Mouse (Mus musculus) fibroblast of lung, adult 2 months (primary cell): ENCODE measurements around the gene Edf1.

Experiments used
- DNase-seq: peaks from one replicate; pipeline ENCODE4 v3.0.0-alpha.2; 2011; ENCODE audit warnings: low read depth

The Edf1 gene

GRCm38 (mm10) chr2:25561946-25562345, 4.3 kb downstream of the Edf1 start:
- DNase-seq = no peak

- DNase-seq = no peak
These were observed 8.1 kb downstream of the Edf1 start for GRCm38 (mm10) chr2:25565741-25566140.

GRCm38 (mm10) chr2:25566558-25566957, 8.9 kb downstream of the Edf1 start:
- DNase-seq = no peak

- DNase-seq = no peak
These were observed 10.9 kb downstream of the Edf1 start for GRCm38 (mm10) chr2:25568473-25569019.

DNA sequence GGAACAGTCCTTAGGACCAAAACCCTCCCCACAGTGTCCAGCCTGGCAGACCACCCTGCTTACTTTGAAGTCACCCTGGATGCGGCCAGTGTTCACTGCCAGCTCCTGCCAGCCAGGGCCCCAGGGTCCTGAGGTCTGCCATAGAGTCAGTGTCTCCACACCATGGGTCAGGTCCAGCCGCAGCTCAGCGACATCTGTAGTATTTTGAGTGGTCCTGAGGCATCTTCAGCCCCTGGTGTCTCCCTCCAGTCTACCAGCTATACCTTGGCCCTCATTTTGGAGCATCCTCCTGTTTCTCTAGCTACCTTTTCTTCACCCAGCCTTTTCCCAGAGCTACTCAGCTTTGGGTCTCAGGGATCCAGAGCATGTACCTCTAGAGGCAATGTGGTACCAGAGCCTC, 11.7 kb downstream of the Edf1 start:
- no peak for DNase-seq

GRCm38 (mm10) chr2:25571221-25571620, 13.6 kb downstream of the Edf1 start:
- DNase-seq = no peak

DNA sequence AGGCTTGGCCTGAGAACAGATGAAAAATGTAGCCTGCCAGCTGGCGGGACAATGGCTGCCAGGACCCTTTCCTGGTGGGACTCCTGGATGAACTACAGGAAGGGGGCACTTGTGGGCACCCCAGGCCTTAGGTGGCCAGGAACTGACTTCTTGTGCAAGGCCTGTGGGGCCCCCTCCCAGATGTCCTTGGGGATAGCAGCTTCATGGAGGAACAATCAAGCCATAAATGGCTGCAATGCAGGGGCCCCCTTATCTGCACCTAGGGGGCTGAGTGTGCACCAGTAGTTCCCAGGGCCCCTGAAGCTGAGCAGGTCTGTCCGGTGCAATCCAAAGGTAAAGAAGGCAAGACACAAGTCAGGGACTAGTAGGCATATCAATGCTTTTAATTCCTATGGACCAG, 15.4 kb downstream of the Edf1 start:
- DNase-seq = no peak

GRCm38 (mm10) chr2:25574136-25574535, 16.5 kb downstream of the Edf1 start:
- no peak for DNase-seq

DNA sequence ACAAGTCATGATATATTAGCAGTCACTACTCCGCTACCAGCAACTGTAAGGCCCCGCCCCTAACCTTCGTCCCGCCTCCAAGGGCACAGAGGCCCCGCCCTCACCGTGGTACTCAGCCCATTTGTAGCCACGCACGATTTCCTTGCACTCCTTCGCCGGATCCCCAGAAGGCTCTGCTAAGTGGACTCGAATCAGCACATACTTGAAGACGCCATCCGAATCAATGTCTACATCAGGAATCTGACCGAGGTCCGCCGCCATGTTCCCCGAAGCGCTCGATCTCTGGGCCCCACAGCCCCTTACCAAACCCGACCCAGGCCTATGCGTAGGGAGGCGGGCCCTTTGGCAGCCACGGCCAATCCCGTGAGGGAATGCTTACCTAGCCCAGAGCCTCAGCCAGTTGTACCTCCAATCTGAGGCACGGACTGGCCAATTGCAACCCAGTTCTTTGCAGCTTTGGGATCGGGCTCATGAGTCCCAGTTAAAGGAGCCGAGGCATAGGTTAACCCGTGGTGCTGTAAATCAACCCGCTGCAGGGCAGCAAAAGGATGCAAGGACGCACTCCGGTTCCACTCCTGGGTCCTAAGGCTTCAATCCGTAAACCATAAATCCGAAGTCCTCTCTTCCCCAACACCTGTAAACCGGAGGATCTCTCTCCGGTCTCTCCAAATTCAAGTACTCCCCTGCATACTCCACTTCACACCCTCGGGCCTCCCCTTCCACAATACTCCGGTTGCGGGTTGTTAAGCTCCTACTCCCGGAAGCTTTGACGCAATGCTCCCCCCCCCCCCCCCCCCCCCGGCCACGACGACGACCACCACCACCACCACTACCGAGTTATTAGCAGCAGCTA, 17.2 kb downstream of the Edf1 start, which contains the start of the genes Mamdc4 and Phpt1:
TSS of gene Mamdc4 (minus strand) at position 267 of the 853 bp plus-strand sequence.
TSS of gene Phpt1 (minus strand) at position 646 of the 853 bp plus-strand sequence.
- DNase-seq = peak; percentile 96

- no peak for DNase-seq
These were observed 17.9 kb downstream of the Edf1 start for GRCm38 (mm10) chr2:25575432-25576027.

DNA sequence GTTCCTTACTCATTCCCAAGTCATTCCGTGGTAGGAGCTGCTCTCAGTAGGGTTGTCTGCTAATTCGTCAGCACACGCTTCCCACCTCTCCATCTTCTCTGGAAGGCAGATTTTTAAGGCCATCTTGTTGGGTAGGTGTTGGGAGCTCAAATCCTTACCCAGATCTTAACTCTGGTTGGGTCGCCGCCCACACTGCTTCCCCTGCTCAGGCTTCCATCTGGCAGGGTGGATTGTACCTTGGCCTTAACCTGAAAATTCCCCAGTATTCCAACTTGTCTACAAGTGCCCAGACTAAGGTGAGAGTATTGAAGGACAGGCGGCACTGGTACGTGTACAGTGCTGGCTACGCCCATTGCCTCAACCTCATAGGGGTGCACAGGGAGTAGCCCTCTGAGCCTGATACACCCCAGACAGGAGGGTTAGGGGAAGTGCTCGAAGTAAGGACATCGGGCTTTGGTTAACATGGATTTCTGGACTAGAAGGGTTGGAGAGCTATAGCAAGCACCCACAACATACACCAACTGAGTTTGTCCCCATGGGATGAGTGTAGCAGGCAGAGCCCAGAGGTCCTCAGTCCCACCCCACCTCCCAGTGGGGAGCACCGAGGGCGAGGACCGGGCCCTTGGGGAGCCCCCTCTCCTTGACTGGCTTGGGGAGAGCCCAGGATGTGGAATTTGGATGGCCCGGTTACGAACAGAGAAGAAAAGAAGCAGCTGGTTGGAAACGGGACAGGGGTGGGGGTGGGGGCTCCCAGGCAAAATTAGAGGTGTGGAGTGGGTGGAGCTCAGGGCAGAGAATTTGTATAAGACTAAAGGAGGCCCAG, 18.6 kb downstream of the Edf1 start:
- no peak for DNase-seq

GRCm38 (mm10) chr2:25576965-25577891, 19.6 kb downstream of the Edf1 start:
- DNase-seq = no peak

GRCm38 (mm10) chr2:25577951-25578795, 20.5 kb downstream of the Edf1 start:
- no peak for DNase-seq

GRCm38 (mm10) chr2:25578796-25579736, 21.4 kb downstream of the Edf1 start:
- no peak for DNase-seq

DNA sequence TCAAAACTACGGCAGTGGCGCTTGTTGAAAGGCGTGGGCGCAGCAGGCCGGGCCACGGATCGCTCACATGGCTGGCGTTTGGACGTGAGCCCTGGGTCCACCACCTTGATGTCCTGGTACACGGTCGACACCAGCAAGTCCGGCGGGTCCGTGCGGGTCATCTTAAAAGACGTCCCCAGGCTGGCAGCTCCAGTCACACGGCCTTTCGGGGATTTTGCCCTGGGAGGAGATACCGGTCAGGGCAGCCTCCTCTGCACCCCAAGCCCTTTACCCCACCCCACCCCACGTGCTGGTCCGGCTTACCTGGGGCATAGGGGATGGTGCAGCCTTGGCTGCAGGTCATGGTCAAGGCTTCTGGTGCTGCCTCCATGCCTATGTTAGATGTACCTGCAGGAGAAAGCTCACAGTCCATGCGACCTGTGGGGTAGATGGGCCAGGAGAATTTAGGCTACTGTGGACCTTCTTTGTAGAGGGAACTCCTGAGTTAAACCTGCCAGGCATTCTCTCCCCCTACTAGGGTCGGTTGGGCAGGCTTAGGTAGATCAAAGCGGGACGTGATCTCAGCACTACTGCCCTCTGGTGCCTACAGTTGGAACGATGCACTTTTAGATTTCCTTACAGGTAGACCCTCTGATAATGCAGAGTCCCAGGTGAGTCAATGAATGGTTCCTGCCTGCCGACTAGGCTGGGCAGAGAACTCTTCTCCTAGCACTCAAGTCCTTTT, 22.3 kb downstream of the Edf1 start:
- DNase-seq = no peak

- DNase-seq = no peak
These were observed 23.0 kb downstream of the Edf1 start for GRCm38 (mm10) chr2:25580621-25581101.

DNA sequence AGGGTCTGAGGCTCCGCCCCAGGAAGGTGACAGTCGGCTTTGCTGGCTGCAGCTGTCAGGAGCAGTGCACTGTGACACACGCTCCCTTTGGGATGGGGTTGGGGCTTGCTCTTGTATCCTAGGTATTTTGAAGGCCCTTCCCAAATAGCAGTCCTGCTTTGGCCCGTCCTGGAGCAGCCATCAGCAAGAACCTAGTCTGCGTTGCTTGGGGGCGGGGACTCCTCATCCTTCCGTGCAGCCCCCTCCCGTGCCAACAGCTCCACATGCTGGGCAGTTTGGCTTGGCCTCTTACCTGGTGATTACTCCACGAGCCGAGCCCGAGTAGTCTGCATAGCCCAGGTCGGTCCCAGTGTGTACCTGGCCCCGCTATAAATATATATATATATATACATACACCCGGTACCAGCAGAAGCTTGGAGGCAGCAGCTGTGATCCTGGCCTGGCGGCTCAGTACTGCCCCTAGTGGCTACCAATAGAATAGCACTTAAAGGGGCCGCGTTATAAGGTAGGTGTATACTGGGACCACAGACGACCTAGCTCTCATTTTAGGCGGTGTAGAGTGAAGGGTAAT, 23.7 kb downstream of the Edf1 start, which contains the start of gene Ajm1:
TSS of gene Ajm1 (minus strand) at position 464 of the 571 bp plus-strand sequence.
- no peak for DNase-seq

GRCm38 (mm10) chr2:25581901-25582301, 24.3 kb downstream of the Edf1 start:
- no peak for DNase-seq
